Mouse (Mus musculus) thymus, adult 18-20 months (tissue): Measurements from ENCODE around the gene 5330417H12Rik.

ENCODE experiments used
- DNase-seq, 2 experiments: peaks; one replicate each; pipeline ENCODE4 v3.0.0; 2022; ENCODE audit warnings: mixed read lengths in 2 of 2

The 5330417H12Rik gene

GRCm38 (mm10) chr7:107625061-107625460 lies at the start of gene 5330417H12Rik:
TSS of gene 5330417H12Rik (minus strand) at chr7:107625161.
- no peak for DNase-seq

- no peak for DNase-seq
Observed at GRCm38 (mm10) chr7:107668514-107668913, 43.6 kb upstream of the 5330417H12Rik start.

- DNase-seq, result no peak
Observed at GRCm38 (mm10) chr7:107666262-107666902, 41.4 kb upstream of the 5330417H12Rik start.

GRCm38 (mm10) chr7:107665586-107666261 lies 40.8 kb upstream of the 5330417H12Rik start:
- no peak for DNase-seq

GRCm38 (mm10) chr7:107665221-107665585 lies 40.2 kb upstream of the 5330417H12Rik start:
- no peak for DNase-seq

GRCm38 (mm10) chr7:107664063-107665056 lies 39.4 kb upstream of the 5330417H12Rik start:
- no peak for DNase-seq

GRCm38 (mm10) chr7:107663621-107664020 lies 38.7 kb upstream of the 5330417H12Rik start:
- DNase-seq, result no peak

- no peak for DNase-seq
Observed at GRCm38 (mm10) chr7:107661843-107662281, 36.9 kb upstream of the 5330417H12Rik start.

- DNase-seq, result peak in 1 of 2 experiments; percentile 33
Observed at GRCm38 (mm10) chr7:107661189-107661842, 36.4 kb upstream of the 5330417H12Rik start.

- DNase-seq, result peak; percentile 30 to 65
Observed at GRCm38 (mm10) chr7:107659186-107659918, 34.4 kb upstream of the 5330417H12Rik start.

GRCm38 (mm10) chr7:107656451-107656850 lies 31.5 kb upstream of the 5330417H12Rik start:
- no peak for DNase-seq

- DNase-seq, result no peak
Observed at GRCm38 (mm10) chr7:107651821-107652220, 26.9 kb upstream of the 5330417H12Rik start.

GRCm38 (mm10) chr7:107649990-107650389 lies 25.0 kb upstream of the 5330417H12Rik start:
- DNase-seq, result no peak

- DNase-seq, result no peak
Observed at GRCm38 (mm10) chr7:107648937-107649688, 24.2 kb upstream of the 5330417H12Rik start.

GRCm38 (mm10) chr7:107644987-107645386 lies 20.0 kb upstream of the 5330417H12Rik start:
- DNase-seq, result no peak

- no peak for DNase-seq
Observed at GRCm38 (mm10) chr7:107642586-107643275, 17.8 kb upstream of the 5330417H12Rik start.

GRCm38 (mm10) chr7:107638026-107638425 lies 13.1 kb upstream of the 5330417H12Rik start:
- DNase-seq, result no peak

GRCm38 (mm10) chr7:107637398-107637797 lies 12.4 kb upstream of the 5330417H12Rik start:
- DNase-seq, result no peak

GRCm38 (mm10) chr7:107633201-107633600 lies 8.2 kb upstream of the 5330417H12Rik start:
- DNase-seq, result no peak

GRCm38 (mm10) chr7:107628383-107628782 lies 3.4 kb upstream of the 5330417H12Rik start:
- DNase-seq, result no peak
